Mouse (Mus musculus): ENCODE results near the gene Dcbld2.

The Dcbld2 gene

DNA sequence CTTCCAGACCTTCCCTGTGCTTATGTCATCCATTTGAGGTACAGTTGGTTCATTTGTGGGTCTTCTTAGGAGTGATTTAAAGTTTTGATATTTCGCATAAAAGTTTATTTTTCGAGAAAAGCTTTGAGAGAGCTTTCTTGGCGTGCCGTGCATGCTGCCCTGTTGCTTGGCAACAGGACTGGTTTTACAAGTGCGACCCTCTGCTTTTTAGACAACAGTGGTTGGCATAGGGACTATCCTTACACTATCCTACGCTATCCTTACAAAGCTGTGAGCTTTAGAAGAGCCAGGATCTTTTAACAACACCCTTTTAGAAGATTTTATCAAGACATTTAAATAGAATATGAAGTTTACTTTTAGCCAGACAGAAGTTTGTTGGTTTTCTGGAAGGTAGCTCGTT, 22.0 kb downstream of the Dcbld2 start:
- Histone ChIP-seq H3K4me3 (replicated peaks; ENCODE audit: low read length) (no peak overlapping the region), H3K4me1 (replicated peaks; ENCODE audit: low read depth, low read length) (peaks cover 3% of the 10 kb centered on the region), H3K9me3 (ENCODE audit: low read length) (no peaks in the 10 kb centered on the region), H3K27me3 (ENCODE audit: insufficient read depth, low read length) (no peaks in the 10 kb centered on the region), H3K36me3 (ENCODE audit: insufficient read depth, low read length) (peaks cover 17% of the 10 kb centered on the region; the same call in 1 of the 2 replicates)
- TF ChIP-seq POU5F1 (IDR thresholded peaks at IDR 0.05; ENCODE audit: borderline replicate concordance, low read length) (no peak), NANOG (IDR thresholded peaks at IDR 0.05; ENCODE audit: borderline replicate concordance, low read length) (no peak), CTCF (conservative IDR thresholded peaks at IDR 0.05; ENCODE audit: low read length) (no peak)

DNA sequence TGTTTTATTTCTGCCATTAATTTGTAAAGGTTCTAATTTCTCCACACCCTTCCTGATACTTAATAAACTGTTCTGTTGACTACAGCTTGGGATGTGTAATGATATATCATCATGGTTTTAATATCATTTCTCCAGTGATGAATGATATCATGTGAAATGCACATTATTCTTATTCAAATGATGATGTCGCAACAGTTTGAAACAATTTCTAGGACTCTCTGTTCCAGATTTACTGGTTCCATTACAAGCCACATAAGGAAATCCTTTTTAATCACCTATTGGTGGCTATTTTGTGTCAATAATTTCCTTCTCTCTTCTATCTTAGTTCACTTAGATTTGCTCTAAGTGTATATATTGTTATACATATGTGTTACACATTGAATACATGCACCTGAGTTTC, 24.1 kb downstream of the Dcbld2 start:
- Histone ChIP-seq H3K4me1 (replicated peaks; ENCODE audit: low read depth, low read length) (peaks cover 6% of the 10 kb centered on the region), H3K27me3 (ENCODE audit: insufficient read depth, low read length) (no peaks in the 10 kb centered on the region), H3K4me3 (replicated peaks; ENCODE audit: low read length) (no peak overlapping the region), H3K36me3 (ENCODE audit: insufficient read depth, low read length) (peaks cover 21% of the 10 kb centered on the region), H3K9me3 (ENCODE audit: low read length) (no peaks in the 10 kb centered on the region)
- TF ChIP-seq CTCF (conservative IDR thresholded peaks at IDR 0.05; ENCODE audit: low read length), result no peak
- TF ChIP-seq NANOG (IDR thresholded peaks at IDR 0.05; ENCODE audit: borderline replicate concordance, low read length), result no peak
- TF ChIP-seq POU5F1 (IDR thresholded peaks at IDR 0.05; ENCODE audit: borderline replicate concordance, low read length), result no peak

- Histone ChIP-seq H3K9me3 (ENCODE audit: low read length) (no peaks in the 10 kb centered on the region), H3K4me3 (replicated peaks; ENCODE audit: low read length) (no peak overlapping the region), H3K4me1 (replicated peaks; ENCODE audit: low read depth, low read length) (no peaks in the 10 kb centered on the region), H3K36me3 (ENCODE audit: insufficient read depth, low read length) (peaks cover 32% of the 10 kb centered on the region), H3K27me3 (ENCODE audit: insufficient read depth, low read length) (no peaks in the 10 kb centered on the region)
- TF ChIP-seq CTCF (conservative IDR thresholded peaks at IDR 0.05; ENCODE audit: low read length) (peak; percentile 49), POU5F1 (IDR thresholded peaks at IDR 0.05; ENCODE audit: borderline replicate concordance, low read length) (no peak)
Measured at GRCm38 (mm10) chr16:58444735-58445134, 36.5 kb downstream of the Dcbld2 start.

DNA sequence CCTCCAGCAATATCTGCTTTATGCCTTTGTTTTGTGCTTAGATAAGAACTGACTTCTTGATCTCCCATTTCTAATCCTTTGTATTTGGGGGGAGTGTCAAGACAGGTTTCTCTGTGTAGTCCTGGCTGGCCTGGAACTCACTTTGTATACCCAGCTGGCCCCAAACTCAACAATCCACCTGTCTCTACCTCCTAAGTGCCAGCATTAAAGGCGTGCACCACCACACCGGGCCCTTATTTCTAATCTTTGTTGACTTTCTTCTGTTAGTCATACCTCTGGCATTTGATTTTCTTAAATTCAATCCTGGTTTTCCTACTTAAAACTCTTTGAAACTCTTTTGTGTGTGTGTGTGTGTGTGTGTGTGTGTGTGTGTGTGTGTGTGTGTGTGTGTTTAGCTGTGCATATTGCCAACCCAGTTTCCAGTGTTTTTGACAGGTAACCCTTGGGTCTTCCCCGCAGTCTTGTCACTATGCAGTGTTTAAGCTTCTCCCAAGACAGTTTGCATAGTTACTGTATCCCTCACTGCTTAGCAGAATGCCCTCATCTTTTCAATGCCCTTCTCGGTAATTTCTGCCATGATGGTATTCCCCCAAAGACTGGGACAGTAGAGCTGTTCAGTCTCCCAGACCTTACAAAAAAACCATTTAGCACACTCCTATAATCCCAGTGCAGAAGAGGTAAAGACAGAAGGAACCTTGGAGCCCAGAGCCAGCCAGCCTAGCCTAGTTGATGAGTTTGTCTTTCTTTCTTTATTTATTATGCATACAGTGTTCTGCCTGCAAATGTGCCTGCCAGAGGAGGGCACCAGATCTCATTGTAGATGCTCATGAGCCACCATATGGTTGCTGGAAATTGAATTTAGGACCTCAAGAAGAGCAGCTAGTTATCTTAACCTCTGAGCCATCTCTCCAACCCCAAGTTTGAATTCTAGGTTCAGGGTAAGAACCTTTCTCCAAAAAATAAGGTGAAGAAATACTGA, 38.3 kb downstream of the Dcbld2 start:
- TF ChIP-seq CTCF (conservative IDR thresholded peaks at IDR 0.05; ENCODE audit: low read length) (no peak), NANOG (IDR thresholded peaks at IDR 0.05; ENCODE audit: borderline replicate concordance, low read length) (no peak), POU5F1 (IDR thresholded peaks at IDR 0.05; ENCODE audit: borderline replicate concordance, low read length) (no peak)
- Histone ChIP-seq H3K4me1 (replicated peaks; ENCODE audit: low read depth, low read length) (no peaks in the 10 kb centered on the region), H3K36me3 (ENCODE audit: insufficient read depth, low read length) (peaks cover 40% of the 10 kb centered on the region), H3K27me3 (ENCODE audit: insufficient read depth, low read length) (no peaks in the 10 kb centered on the region), H3K9me3 (ENCODE audit: low read length) (no peaks in the 10 kb centered on the region), H3K4me3 (replicated peaks; ENCODE audit: low read length) (no peak overlapping the region)

- TF ChIP-seq NANOG (IDR thresholded peaks at IDR 0.05; ENCODE audit: borderline replicate concordance, low read length) (no peak), POU5F1 (IDR thresholded peaks at IDR 0.05; ENCODE audit: borderline replicate concordance, low read length) (no peak), CTCF (conservative IDR thresholded peaks at IDR 0.05; ENCODE audit: low read length) (no peak)
- Histone ChIP-seq H3K9me3 (ENCODE audit: low read length) (no peaks in the 10 kb centered on the region), H3K4me3 (replicated peaks; ENCODE audit: low read length) (no peak overlapping the region), H3K4me1 (replicated peaks; ENCODE audit: low read depth, low read length) (no peaks in the 10 kb centered on the region), H3K36me3 (ENCODE audit: insufficient read depth, low read length) (peaks cover 56% of the 10 kb centered on the region), H3K27me3 (ENCODE audit: insufficient read depth, low read length) (no peaks in the 10 kb centered on the region)
Measured at GRCm38 (mm10) chr16:58449073-58449472, 40.8 kb downstream of the Dcbld2 start.

DNA sequence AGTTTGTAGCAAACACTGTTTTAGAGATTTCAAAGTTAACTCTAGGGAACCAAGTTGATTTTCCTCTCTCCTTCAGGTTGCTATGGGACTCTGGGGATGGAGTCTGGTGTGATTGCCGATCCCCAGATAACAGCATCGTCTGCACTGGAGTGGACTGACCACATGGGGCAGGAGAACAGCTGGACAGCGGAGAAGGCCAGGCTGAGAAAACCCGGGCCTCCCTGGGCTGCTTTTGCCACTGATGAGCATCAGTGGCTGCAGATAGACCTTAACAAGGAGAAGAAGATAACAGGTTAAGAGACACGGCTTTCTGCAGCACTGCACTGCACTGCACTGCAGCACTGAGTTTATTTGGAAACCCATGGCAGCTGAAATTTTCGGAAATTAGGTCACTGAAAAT, 42.4 kb downstream of the Dcbld2 start:
- Histone ChIP-seq H3K9me3 (ENCODE audit: low read length) (no peaks in the 10 kb centered on the region), H3K4me1 (replicated peaks; ENCODE audit: low read depth, low read length) (no peaks in the 10 kb centered on the region), H3K27me3 (ENCODE audit: insufficient read depth, low read length) (no peaks in the 10 kb centered on the region), H3K36me3 (ENCODE audit: insufficient read depth, low read length) (peaks cover 62% of the 10 kb centered on the region), H3K4me3 (replicated peaks; ENCODE audit: low read length) (no peak overlapping the region)
- no peak for TF ChIP-seq CTCF (conservative IDR thresholded peaks at IDR 0.05; ENCODE audit: low read length)
- no peak for TF ChIP-seq POU5F1 (IDR thresholded peaks at IDR 0.05; ENCODE audit: borderline replicate concordance, low read length)
- TF ChIP-seq NANOG (IDR thresholded peaks at IDR 0.05; ENCODE audit: borderline replicate concordance, low read length), result no peak

- H3K36me3 ChIP-seq (ENCODE audit: insufficient read depth, low read length), result peaks cover 67% of the 10 kb centered on the region
- H3K4me3 ChIP-seq (replicated peaks; ENCODE audit: low read length), result no peak overlapping the region
- H3K27me3 ChIP-seq (ENCODE audit: insufficient read depth, low read length), result no peaks in the 10 kb centered on the region
- no peaks in the 10 kb centered on the region for H3K9me3 ChIP-seq (ENCODE audit: low read length)
- H3K4me1 ChIP-seq (replicated peaks; ENCODE audit: low read depth, low read length), result no peaks in the 10 kb centered on the region
- TF ChIP-seq CTCF (conservative IDR thresholded peaks at IDR 0.05; ENCODE audit: low read length) (no peak), POU5F1 (IDR thresholded peaks at IDR 0.05; ENCODE audit: borderline replicate concordance, low read length) (no peak), NANOG (IDR thresholded peaks at IDR 0.05; ENCODE audit: borderline replicate concordance, low read length) (no peak)
Measured at GRCm38 (mm10) chr16:58451647-58452046, 43.4 kb downstream of the Dcbld2 start.

DNA sequence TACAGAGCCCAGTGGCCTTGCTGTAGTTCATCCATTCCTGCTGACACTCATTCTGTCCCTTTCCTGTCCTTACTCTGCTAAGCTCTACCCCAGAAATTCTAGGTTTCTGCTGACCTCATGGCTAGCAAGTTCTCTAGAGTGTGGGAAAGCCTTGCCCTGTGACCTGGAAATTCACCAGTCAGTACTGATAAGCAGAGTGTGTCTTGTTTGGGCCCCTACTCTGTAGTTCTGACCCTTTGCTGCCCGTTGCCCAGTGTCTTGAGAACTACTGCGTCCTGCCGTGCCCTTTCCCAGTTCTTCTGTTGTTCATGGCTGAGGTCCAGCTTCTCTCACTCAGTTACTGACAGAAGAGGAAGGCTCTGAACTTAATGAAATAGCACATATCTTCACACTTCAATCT, 44.9 kb downstream of the Dcbld2 start:
- TF ChIP-seq POU5F1 (IDR thresholded peaks at IDR 0.05; ENCODE audit: borderline replicate concordance, low read length), result no peak
- TF ChIP-seq NANOG (IDR thresholded peaks at IDR 0.05; ENCODE audit: borderline replicate concordance, low read length), result no peak
- TF ChIP-seq CTCF (conservative IDR thresholded peaks at IDR 0.05; ENCODE audit: low read length), result no peak
- H3K4me1 ChIP-seq (replicated peaks; ENCODE audit: low read depth, low read length), result no peaks in the 10 kb centered on the region

More for the DNA sequence above, 44.9 kb downstream of the Dcbld2 start:
- peaks cover 68% of the 10 kb centered on the region for H3K36me3 ChIP-seq (ENCODE audit: insufficient read depth, low read length)
- H3K27me3 ChIP-seq (ENCODE audit: insufficient read depth, low read length), result no peaks in the 10 kb centered on the region
- no peaks in the 10 kb centered on the region for H3K9me3 ChIP-seq (ENCODE audit: low read length)
- H3K4me3 ChIP-seq (replicated peaks; ENCODE audit: low read length), result no peak overlapping the region

All from E14TG2a.4 (cell line).